Mouse (Mus musculus): Measurements from ENCODE around the gene Runx1. TPM values are rescaled to one million over a fixed set of nuclear protein-coding genes. Genes with fewer than 3 reads are reported as not detected.

The Runx1 gene
- total RNA-seq (2021) (1 to 10 TPM; 3.6 to 4.9 TPM), polyA plus RNA-seq (2012; rRNA removed) (4.2 and 6.2 TPM in 2 replicates)
- long read RNA-seq, result 0 reads

DNA sequence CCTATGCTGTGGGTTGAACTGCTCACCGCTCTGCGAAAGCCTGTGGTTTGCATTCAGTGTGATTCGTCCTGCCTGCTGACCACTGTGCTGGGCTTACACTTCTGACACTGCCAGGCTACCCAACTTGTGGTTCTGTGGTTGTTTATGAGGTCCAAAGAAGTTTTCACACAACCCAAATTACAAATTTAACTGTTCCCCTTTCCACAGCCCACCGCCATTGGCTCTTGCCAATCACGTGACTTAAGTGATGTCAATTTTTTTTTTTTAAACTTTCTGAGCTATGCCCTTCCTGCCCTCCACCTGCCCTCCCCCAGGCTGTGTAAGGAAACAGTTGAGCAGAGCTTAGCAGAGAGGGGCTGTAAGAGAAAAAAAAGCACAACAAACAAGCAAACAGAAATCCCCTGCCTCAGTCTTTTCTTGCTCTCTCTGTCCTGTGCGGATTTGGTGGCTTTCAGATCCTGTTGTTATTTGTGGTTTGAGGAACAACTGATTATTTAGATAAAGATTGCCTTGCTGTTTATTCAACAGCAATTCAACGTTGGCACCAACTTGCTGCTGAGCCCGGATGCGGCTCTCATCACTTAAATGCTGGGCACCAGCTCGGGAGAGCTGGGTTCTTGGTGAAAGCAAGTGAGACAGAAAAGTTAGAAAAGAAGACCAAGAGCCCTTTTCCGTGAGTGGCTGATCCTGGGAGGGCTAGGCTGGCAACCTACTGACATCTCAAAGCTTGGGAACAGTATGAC lies at the start of gene Runx1:
Gene Runx1, minus strand, starts transcription at position 242 of the 743 bp plus-strand sequence.
- DNase-seq, result peak; percentile 24

DNA sequence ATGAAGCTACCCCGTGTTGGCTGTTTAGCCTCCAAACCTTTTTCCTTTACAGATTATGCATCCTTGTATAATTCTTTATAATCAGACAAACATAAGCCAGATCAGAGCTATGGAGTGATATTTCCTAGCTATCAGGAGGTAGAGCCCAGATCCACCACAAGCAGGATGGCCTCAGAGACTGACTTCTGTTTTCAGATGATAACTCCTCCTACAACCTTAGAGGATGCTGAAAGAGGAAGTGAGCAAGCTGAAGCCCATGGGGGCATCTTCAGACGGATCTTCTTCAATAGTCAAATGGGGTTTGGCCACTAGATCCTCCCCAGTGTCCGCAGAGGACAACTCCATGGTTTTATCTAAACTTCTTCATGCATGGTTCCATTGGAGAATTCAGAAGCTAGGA lies 48.1 kb upstream of the Runx1 start:
- no peak for DNase-seq

DNA sequence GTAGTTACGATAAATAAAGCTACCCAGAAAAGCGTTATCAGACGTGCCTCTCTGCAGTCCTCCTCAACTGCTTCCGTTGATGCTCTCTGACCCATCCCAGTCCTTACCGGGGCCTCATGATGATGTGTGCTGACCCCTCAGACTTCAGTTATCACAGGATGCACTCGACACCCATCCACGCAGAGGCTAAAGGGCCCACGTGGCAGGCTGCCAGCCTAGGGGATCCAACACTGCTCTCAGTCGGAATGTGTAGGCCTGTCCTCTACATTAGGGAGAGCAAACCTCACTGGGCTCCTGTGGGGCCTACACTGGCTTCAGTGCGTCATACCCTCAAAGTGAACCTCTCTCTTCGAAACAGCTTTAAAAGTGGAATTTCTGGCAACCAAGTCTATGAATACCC lies 45.8 kb upstream of the Runx1 start:
- DNase-seq, result no peak

DNA sequence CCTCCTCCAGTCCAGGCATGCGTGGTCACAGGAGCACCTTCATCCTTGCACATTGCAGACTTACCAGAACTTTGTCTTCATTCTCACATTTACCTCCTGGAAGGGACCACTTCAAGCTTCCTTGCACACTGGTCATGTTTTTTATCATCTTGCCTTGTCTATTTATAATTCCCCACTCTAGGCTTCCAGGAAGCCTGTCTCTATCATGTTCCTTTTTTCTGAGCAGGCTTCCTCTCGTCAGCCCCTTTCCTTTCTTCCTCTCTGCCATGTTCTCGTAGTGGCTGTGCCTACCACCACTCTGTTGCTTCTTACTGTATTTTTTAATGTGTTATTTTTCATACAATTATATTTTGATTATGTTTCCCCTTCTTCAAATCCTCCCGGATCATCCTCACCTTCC lies 42.6 kb upstream of the Runx1 start:
- no peak for DNase-seq

DNA sequence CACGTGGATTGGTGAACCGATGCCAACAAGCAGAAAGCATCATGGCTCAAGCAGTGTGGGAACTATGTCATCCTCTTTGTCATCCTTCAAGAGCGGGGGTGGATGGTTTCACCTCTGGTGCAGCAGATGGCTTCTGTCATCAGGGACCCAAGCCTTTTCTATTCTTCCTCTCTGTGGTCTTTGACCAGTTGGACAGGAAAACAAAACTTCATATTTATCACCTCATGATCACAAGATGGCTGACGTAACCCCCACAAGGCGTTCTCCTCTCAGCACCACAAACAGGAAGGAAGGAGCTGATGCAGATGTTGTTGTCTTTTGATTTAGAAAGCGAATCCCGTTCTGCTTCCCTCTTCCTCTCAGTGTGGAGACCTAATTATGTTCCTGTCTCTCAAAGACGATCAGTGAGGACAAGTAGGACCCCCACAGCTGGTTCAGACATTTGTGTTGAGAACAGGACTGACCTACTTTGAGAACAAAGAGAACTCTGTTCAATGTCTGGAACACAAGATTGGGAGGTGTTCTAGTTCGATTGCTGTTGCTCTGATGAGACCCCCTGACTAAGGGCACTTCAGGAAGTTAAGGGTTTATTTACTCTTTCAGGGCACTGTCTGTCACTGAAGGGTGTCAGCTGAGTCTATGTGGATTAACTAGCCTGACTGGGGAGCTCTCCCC lies 41.4 kb upstream of the Runx1 start:
- no peak for DNase-seq

DNA sequence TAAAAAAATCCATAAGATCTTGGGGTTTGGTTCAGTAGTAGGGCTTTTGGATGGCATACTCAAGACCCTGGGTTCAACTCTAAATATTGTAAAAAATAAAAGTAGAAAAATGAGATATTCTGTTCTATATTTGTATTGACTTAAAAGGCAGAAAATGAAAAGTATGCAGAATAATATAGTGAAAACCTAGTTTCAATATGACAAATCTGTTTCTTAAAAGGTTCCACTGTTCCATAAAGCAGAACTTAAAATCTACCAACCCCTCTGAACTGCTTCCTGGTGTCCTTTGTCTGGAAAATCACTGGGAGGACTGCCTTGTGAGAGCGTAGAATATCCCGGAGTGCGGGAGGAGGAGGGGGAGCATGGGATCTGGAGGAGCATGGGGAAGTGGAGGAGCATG lies 39.4 kb upstream of the Runx1 start:
- no peak for DNase-seq

DNA sequence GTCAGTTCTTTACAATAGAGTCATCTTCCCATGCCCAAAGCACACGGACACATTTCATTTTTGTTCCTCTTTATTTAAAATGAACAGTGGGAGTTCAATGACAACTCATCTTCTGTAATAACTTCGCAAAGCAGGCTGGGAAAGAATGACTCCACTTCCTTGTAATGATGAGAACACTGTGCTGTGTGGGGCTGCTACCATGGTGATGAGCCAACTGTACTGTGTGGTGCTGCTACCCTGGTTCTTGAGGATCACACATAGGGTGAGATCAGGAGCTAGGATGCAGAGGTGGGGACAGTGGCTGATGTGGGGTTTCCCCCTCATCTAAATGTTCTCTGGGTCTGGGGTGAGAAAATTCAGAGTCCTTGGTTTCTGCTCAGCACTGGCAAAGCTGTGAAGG lies 38.2 kb upstream of the Runx1 start:
- no peak for DNase-seq

DNA sequence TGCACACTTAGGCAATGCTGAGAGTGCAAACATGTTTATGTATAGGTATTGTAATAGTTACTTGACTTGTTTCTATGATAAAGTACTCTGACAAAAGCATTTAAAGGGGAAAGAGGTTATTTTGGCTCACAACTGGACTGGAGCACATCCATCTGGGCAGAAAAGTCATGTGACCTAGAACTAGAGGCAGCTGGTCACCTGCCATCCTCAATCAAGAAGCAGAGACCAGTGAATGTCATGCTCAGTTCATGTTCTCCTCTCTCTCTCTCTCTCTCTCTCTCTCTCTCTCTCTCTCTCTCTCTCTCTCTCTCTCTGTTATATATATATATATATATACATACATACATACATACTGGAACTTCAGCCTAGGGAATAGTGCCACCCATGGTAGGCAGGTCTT lies 37.2 kb upstream of the Runx1 start:
- DNase-seq, result no peak

DNA sequence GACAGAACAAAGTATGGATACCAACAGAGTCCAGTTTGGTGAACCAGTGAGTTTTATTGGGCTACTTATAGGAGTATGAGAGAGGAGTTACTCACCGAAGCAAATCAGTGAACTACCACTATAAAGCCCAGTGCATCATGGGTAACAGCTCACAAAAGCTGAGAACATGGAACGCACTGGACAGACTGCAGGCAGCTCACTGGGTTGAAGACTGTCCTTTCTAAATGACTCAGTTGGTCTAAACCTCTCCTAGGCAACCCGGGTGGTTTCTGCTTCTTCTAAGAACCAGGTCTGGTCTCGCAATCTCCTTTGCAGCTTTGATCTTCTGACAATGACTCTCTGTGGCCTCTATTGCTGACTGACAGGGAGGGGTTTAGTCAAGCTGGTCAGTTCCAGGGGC lies 36.5 kb upstream of the Runx1 start:
- no peak for DNase-seq

DNA sequence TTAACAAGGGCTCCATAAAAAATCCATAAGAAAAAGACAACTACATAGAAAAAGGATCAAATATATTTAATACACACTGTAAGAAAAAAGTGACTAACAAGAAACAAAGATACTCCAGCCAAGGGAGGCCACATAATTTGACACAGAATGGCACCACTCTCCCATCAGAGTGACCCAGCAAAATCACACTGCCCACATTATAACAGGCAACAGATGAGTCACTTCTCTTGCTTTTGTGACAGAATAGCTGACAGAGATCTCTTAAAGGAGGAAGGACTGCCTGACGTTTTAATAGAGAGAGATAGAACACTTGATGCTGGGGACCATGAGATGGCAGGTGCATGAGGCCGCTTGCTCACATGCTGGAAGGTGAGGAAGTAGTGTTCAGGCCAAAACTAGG lies 35.6 kb upstream of the Runx1 start:
- no peak for DNase-seq

DNA sequence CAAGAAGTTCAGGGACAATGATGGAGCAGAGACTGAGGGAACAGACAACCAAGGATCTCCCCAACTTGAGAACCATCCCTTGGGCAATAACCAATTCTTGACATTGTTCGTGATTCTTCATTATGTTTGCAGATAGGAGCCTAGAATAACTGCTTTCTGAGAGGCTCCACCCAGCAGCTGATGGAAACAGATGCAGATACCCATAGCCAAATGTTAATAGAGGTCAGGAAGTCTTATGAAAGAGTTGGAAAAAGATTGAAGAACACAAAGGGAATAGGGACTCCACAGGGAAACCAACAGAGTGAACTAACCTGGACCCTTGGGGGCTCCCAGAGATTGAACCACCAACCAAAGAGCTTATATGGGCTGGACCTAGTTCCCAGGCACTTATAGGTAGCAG lies 34.7 kb upstream of the Runx1 start:
- DNase-seq, result no peak

DNA sequence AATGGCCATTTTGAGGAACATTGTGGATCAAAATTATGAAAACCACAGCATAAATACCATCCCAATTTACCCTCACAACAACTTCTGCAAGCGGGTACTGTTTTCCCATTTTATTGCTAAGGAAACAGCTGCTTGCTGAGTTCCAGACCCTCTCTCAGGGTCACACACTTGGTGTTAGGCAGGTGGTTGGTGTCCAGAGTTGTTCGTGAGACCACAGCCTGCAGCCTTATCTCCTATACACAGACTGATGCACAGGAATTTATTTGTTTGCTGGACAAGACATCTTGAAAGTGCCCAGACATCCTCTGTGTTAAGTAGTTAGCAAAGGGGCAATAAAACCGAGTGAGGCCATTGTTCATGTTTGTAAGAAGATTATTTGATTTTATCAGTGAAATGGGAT lies 30.8 kb upstream of the Runx1 start:
- no peak for DNase-seq

DNA sequence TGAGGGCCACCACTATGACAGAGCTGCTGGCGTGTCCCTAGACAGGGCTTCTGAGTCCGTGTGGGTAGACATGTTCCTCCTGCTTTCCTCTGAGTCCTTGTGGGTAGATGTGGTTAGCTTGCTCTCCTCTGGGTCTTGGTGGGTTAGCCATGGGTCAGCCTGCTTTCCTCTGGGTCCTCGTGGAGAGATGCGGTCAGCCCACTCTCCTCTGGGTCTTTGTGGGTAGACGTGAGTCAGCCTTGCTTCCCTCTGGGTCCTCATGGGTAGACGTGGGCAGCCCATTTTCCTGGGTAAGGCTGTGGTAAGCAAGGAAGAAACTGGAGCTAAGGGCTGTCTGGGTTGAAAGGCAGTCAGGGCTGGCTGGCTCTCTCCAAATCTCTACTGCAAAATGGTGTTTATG lies 26.3 kb upstream of the Runx1 start:
- no peak for DNase-seq

DNA sequence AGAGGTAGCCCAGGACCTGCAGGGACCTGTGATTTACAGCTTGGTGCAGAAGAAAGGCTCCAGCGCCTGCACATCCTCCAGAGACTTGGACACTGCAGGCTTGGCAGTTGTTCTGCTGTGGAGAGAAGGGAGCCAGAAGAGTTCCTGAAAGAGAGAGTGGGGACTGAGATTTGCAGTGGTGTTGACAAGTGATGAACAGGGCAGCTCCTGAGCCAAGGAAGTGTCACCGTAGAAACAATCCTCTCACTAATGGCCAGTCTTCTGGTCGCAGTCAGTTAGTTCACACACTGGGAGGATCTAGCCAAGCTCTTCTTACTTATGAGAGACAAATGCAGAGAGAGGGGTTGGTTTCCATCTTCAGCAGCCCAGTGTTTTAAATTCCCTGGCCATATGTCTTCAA lies 24.5 kb upstream of the Runx1 start:
- no peak for DNase-seq

DNA sequence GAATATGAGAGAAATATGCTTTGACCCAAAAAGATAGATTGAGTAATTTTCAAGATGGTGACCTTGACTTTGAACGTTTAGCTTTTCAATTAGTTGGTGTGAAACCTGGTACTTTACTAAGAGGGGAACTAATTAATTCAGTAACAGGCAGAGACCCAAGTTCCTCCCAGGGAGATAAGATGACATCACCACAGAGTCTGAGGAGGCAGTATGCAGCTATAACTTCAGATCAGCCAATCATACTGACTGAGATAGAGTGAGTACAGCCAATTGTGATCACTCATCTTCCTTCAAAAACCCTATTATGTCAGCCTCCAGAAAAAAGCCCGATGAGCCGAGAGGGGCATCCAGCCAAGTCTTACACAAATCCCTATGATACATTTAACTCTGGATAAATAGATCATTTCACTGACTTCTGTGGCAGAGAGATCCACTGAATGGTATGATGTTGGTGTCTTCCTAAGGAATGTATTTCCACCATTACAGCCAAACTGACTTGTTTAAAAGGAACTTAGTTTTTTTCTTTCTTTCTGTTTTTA lies 21.9 kb upstream of the Runx1 start:
- DNase-seq, result peak; percentile 65

DNA sequence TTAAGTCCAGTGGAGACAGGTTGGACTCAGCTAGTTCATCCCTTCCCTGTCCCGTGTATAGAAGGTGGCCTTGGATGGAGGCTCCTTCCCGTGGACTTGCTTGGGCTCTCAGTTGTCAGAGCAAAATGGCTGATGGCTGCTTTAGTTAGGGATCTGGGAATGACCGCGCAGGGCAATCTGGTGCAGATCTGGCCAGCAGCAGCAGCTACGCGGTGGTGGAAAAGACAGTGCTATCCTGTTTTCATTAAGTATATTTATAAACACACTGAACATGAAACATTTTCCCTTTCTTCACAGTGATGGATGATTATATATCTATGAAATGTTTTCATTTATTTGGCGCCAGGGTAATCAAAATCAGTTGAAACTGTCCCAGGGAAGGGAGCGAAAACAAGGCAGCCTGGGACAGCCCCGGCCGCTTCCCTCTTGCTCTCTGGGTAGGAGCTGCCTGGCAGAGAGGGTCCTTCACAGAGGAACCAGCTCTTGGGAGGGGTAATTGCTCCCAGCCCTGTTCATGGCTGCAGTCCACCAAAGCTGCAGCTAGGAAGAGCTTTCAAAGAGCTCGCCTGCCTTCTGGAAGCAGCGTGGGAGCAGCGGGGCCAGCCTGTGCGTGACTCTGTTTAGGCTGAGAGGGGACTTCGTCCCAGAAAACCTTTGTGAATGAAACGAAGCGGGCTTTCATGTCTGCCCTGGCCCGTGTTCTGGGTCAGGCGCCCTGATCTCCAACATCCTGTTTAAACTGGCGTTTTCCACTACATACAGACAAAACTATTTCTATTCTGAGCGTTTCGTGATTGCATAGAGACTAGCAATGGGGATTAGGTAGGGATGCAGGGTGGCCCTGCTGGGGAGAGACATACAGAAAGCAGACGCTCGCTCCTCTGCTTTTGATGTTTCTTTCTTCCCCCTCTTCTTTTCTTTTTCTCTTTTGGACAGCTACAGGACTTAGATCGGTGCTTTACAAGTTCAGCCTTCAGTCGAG lies 19.6 kb upstream of the Runx1 start:
- DNase-seq, result no peak

DNA sequence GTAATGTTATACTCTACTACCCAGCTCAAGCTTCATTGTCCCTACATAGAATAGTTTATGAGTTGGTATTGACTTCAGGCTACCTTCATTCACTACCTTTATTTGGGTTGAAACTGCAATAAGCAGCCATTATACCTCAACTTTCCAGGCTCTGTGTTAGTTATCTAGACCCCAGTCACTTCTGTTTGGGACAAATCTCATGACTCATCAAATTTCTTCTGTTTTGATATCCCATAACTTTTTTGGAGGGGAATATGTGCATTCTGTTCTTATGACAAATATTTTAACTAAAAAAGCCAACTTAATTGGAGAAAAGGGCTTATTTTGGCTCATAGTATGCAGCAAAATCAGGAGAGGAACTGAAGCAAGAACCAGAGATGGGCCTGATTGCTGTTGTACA lies 12.8 kb upstream of the Runx1 start:
- no peak for DNase-seq

DNA sequence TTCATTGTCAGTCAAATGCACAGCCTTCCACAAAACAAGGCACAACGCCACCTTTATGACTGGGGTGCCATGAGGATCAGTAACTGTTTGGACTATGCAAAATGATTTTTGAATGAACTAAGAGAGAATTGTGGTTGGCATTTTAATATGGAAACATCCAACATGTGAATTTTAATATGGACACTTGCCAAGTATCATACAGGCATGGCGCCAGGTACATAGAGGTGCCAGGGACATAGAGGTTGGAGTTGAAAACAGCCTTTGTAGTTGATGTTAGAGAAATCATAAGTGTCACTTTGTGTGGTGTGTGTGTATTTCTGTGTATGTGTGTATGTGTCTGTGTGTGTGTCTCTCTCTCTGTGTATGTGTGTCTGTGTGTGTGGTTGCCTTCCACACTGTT lies 5.4 kb upstream of the Runx1 start:
- no peak for DNase-seq

DNA sequence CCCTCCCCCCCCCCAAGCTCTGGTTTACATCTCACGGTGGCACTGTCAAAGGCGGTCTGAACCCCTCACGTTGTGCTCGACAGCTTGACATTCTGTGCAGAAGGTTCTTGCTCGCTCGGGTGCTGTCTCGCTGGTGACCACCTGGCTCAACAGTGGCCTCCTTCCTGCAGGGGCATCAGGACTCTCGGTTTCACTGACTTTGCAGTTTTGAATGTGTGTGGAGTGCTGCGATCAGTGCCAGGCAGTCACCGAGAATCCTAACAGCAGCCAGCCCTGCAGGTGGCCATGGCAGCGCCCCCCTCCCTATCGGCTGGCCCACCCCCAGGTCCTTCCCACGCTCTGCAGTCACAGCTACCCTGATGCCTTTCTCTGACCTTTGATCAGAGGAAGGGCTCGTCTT lies 4.5 kb upstream of the Runx1 start:
- DNase-seq, result no peak

DNA sequence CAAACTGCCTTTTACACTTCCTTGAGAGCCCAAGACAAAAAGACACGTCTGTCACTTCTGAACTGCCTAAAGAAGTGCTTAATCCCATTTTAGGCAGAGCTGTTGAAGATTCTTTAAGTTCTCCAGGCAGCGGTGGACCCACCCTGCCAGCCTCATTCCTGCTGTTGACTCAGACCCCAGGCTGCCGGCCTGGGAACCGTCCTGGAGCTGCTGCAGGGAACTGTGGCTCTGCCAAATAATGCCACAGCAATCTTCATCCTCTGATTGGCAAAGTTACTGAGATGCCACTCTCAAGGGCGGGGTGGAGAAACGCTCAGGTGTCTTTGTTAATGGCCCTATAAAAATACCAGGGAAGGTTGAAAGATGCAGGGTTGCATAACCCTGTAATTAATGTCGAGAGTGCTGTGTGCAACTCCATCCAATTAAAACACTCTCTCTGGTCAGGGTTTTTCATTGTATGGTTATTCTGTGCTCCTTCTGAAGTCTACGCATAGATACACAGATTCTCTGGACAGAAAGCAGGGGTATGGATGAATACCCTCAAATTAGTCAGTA lies 2.4 kb upstream of the Runx1 start:
- DNase-seq, result no peak

DNA sequence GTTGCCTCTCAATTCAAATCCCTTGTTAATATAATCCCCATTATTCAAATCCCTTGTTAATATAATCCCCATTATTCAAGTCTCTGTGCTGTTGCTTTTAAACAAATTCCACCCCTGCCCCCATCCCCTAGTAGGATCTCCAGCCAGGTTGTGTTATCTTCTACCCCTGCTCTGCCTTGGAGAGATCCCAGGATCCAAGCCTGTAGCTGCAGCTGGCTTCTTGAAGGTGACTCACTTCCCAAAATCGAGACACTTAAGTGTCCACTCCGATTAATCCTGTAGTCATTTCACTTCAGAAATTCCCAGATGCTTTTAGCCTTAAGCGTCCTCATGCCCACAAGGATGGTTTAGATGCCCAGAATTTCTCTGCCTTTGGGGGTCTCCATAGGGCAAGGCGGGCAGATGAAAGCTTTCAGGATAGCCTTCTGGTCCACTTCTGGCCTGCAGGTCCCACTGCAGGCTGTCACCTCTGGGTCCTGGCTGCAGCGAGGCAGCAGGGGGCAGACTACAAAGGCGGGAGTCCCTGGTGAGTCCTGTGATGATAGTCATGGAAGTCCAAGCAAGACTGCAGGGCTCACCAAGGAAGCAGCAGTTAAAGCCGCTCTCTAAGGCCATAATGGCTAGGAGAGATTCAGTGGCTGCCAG lies 1.8 kb upstream of the Runx1 start:
- DNase-seq, result peak; percentile 50

DNA sequence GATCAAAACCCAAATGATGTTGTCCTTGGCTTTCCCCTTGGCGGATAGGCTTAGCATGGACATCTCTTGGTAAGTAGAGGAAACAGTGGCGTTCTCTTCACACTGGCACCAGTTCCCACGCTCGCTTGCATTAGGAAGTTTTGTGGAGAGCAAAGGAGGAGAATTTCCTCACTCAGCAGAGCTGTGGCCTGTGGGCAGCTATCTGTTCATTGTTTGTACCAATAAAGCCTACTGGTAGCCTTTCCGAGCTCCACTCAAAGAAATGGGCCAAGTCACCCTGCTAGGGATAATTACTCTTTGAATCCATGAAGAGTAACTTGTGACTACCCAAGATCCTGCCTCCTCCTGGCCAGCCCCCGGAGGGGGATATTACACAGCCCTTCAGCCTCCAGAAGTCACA lies 734 bp upstream of the Runx1 start:
- DNase-seq, result no peak

Measured in adrenal gland, adult 2 months (tissue).